Mouse (Mus musculus) midbrain, embryonic 12.5 days (tissue): Measurements from ENCODE around the gene Zik1. TPM values are rescaled to one million over a fixed set of nuclear protein-coding genes. Genes with fewer than 3 reads are reported as not detected.

Experiments used
- ATAC-seq: fragments of 200-750 bp; cut with Nextera tagmentation; 2 replicates; pipeline ENCODE4 v1.8.0; 2017; ENCODE audit warnings: low read depth, moderate TSS enrichment, moderate library complexity; ENCODE audit not compliant: low FRiP score
- H3K27ac ChIP-seq: fragments of 300-500 bp; sonication (generic); replicated peaks from 2 replicates; pipeline ENCODE4 v1.5.1; 2016; ENCODE audit warnings: mild to moderate bottlenecking
- H3K27me3 ChIP-seq: fragments of 300-500 bp; sonication (generic); 2 replicates; pipeline ENCODE4 v1.6.1; 2016; ENCODE audit warnings: mild to moderate bottlenecking
- H3K36me3 ChIP-seq: fragments of 300-500 bp; sonication (generic); 2 replicates; pipeline ENCODE4 v1.6.1; 2016
- H3K4me1 ChIP-seq: fragments of 300-500 bp; sonication (generic); 2 replicates; pipeline ENCODE4 v1.6.1; 2016
- H3K4me2 ChIP-seq: fragments of 300-500 bp; sonication (generic); replicated peaks from 2 replicates; pipeline ENCODE4 v1.6.1; 2016; ENCODE audit warnings: mild to moderate bottlenecking, moderate library complexity
- H3K4me3 ChIP-seq: fragments of 300-500 bp; sonication (generic); 2 replicates; pipeline ENCODE4 v1.5.1; 2016; ENCODE audit warnings: mild to moderate bottlenecking
- H3K9ac ChIP-seq: fragments of 300-500 bp; sonication (generic); replicated peaks from 2 replicates; pipeline ENCODE4 v1.6.1; 2016; ENCODE audit warnings: mild to moderate bottlenecking, moderate library complexity
- H3K9me3 ChIP-seq: fragments of 300-500 bp; sonication (generic); 2 replicates; pipeline ENCODE4 v1.6.1; 2016; ENCODE audit warnings: mild to moderate bottlenecking
- WGBS: fragments of 180-500 bp; shearing (Covaris S2); methylation state at CpG from one replicate; pipeline ENCODE4 v1.1.7; 2016; 5-methylcytosine and 5-hydroxymethylcytosine counted together
- polyA plus RNA-seq: library from polyadenylated mRNA; unstranded; fragments of >200 nt; fragmentation: Nextera tagmentation; extraction: Ambion mirVana; gene quantifications from 2 replicates; pipeline ENCODE4 v1.2.1, GENCODE M21; 2016

Gene Zik1
- polyA plus RNA-seq: 48.9 and 52.8 TPM in 2 replicates

DNA sequence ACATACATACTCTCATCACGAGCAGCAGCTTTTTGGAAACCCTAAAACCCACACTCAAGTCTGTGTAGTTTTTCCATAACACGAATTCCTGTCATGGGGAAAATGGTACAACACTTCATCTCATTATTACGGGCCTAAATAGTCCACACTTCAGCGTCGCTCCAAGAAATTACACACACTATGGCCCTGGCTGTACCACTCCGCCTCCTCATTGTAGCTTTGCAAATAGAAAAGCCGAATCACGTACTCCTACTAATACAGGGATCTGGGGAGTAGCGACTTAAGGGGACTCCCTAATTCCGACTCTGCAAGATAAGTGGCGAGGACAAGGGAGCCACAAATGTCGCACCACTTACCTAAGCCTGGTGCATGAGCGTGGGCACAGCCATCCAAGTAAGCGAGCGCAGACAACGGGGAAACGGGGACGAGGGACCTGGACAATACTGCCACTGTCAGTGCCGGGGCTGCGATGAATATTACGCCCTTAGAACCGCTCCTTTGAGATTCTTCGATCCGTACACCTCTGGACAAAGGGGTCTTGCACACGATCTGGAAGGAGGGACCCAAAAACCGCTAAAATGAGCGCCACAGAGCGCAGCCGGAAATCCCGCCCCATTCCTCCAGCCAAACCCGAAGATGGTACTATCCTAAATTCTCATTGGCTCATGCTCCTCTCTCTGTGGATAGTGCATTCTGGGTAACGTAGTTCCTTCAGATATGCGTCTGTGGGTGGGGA is at the start of gene Zik1:
Gene Zik1 (minus strand): TSS at position 609 of the 736 bp plus-strand sequence.
- Histone ChIP-seq H3K27ac (peak within 1 kb of the TSS; percentile 49), H3K9me3 (no peaks in the 10 kb centered on the region), H3K36me3 (peaks cover 30% of the 10 kb centered on the region), H3K27me3 (no peaks in the 10 kb centered on the region), H3K4me1 (peaks cover 11% of the 10 kb centered on the region), H3K4me2 (peak within 1 kb of the TSS; percentile 76), H3K9ac (peak within 1 kb of the TSS; percentile 65), H3K4me3 (peak within 1 kb of the TSS; percentile 61)
- WGBS: 2% methylated on average over 33 of the region's 33 CpGs
- ATAC-seq: peak; percentile 98

DNA sequence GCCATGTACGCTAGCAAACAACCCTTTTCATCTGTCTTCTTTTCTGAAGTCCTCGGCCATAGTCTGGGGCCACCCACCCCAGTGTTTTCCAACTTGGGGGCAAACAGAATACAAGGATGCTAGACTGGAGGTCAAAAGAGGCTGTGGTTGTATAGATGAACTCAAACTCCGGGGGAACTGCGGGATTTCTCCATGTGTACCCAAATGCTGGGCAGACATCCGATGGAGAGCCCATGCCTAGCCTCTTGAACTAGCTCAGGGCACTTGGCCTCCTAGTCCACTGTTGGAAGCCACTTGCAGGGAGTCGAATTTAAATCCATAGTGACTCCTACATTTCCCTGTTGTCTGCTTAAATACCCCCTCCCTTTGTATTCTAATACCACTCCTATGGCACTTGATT is 384 bp upstream of the Zik1 start:
- Histone ChIP-seq H3K4me1 (peaks cover 11% of the 10 kb centered on the region), H3K9ac (no peak overlapping the region), H3K27me3 (no peaks in the 10 kb centered on the region), H3K9me3 (no peaks in the 10 kb centered on the region), H3K27ac (no peak overlapping the region), H3K4me3 (peak overlapping the region; percentile 61), H3K4me2 (peak overlapping the region; percentile 76), H3K36me3 (peaks cover 24% of the 10 kb centered on the region)
- 31% methylated on average over 6 of the region's 6 CpGs for WGBS
- no peak for ATAC-seq

DNA sequence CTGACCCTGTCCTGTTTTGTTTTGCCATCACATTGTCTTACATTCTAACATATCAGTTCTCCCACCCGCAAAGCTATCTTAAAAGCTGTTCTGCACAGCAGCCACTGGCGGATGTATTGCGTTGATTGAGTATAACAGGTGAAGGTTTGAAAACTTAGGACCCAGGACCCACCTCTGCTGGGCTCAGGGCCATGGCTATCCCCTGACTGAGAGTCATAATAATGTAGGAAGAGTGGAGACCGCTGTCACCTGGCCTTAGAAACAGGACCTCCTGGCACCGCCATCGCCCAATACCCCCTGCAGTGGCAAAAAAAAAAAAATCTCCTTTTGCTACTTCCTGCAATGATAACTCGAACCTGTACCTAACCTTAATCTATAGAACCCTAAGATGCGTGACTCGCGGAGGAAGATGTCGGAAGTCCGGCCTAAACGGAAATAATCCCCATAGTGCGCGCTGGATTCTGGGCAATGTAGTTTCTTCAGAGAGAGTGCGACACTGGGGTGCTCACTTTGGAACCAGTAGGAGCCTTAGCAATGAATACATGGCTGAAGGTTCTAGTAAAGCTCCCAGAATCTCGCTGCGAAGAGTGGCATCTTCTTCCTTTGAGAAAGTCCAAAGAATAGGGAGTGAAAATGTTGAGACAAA is 14.5 kb downstream of the Zik1 start:
- Histone ChIP-seq H3K4me1 (no peaks in the 10 kb centered on the region), H3K27me3 (no peaks in the 10 kb centered on the region), H3K4me3 (peak overlapping the region; percentile 24), H3K4me2 (peak overlapping the region; percentile 24), H3K27ac (no peak overlapping the region), H3K9ac (no peak overlapping the region), H3K36me3 (no peaks in the 10 kb centered on the region), H3K9me3 (0 out of 2 replicates have a peak, but pooled peaks cover 3% of the 10 kb centered on the region)
- ATAC-seq: peak; percentile 66; the same call in 1 of the 2 replicates
- 60% methylated on average over 18 of the region's 18 CpGs for WGBS

DNA sequence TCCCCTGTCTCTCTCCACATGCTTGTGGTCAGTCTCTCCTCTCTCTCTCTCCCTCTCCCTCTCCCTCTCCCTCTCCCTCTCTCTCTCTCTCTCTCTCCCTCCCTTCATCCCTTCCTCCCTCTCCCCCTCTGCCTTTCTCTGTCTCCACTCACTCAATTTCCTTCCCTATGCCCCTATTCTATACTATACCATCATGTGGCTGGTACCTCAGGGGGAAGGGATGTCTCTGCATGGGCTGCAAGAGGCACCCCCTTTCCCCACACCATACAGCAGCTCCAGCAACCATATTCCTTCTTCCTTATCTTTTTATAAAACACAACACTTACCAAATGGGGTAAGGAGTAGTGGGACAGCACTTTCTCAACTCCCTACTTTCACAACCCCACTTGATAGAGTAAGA is 15.4 kb downstream of the Zik1 start:
- Histone ChIP-seq H3K27me3 (no peaks in the 10 kb centered on the region), H3K4me1 (no peaks in the 10 kb centered on the region), H3K4me2 (no peak overlapping the region), H3K4me3 (no peak overlapping the region), H3K36me3 (no peaks in the 10 kb centered on the region), H3K9me3 (0 out of 2 replicates have a peak, but pooled peaks cover 3% of the 10 kb centered on the region), H3K27ac (no peak overlapping the region), H3K9ac (no peak overlapping the region)
- no peak for ATAC-seq

DNA sequence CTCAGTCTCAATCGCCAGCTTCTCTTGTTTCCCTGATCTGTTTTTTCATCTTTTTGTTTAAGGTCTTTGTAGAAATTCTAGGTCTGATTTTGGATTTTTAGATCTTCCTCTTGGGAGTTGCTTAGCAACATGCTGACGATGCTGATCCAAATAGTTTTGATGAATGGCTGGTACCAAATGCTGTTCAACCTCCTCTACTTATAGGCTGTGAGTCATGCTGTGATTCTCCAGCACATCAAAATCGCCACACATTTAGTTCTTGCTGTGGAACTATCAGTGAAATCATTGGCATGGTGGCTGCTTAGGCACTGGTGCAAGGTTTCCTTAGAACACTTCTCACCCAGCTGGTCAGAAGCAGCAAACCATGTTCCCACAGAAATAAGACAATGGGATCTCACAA is 37.0 kb downstream of the Zik1 start:
- Histone ChIP-seq H3K27ac (no peak overlapping the region), H3K4me1 (no peaks in the 10 kb centered on the region), H3K9ac (no peak overlapping the region), H3K4me2 (no peak overlapping the region), H3K36me3 (no peaks in the 10 kb centered on the region), H3K4me3 (no peak overlapping the region), H3K9me3 (0 out of 2 replicates have a peak, but pooled peaks cover 9% of the 10 kb centered on the region), H3K27me3 (no peaks in the 10 kb centered on the region)
- no peak for ATAC-seq
- WGBS: 70% methylated on average over 3 of the region's 3 CpGs

DNA sequence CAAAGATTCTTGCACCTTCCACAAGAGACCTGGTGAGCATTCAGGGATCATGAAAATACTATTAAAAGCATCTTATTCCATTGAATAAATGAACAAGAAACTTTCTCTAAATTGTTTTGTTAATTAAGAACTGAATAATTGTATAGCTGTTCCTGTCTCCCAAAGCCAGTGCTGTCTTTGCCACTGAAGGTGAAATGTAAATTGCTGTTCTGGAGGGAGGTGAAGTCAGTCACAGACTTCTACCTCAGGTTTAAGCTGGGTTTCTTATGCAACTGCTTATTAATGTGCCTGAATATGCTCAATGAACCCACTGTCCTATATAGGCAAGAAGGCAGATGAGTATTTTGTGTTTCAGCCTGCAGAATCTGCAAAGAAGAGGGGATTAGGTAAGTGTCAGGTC is 52.2 kb downstream of the Zik1 start, which contains the start of gene Vmn1r67:
Gene Vmn1r67 (plus strand): TSS at position 301 of the 400 bp plus-strand sequence.
- Histone ChIP-seq H3K9me3 (peaks cover 11% of the 10 kb centered on the region; the same call in 1 of the 2 replicates), H3K4me1 (no peaks in the 10 kb centered on the region), H3K4me3 (no peak within 1 kb of the TSS), H3K27me3 (no peaks in the 10 kb centered on the region), H3K9ac (no peak within 1 kb of the TSS), H3K4me2 (no peak within 1 kb of the TSS), H3K27ac (no peak within 1 kb of the TSS), H3K36me3 (no peaks in the 10 kb centered on the region)
- ATAC-seq: no peak

Other genes with a start within 250 kb of the Zik1 start
- gene Vmn1r66, start 217.4 kb downstream of the Zik1 start, polyA plus RNA-seq: not detected in 2 replicates
- not detected in 2 replicates for gene Vmn1r67, start 52.1 kb downstream of the Zik1 start, polyA plus RNA-seq
- not detected in 2 replicates for gene Vmn1r68, start 63.1 kb upstream of the Zik1 start, polyA plus RNA-seq
- not detected in 2 replicates for gene Vmn1r69, start 118.3 kb upstream of the Zik1 start, polyA plus RNA-seq
- not detected in 2 replicates for gene Vmn1r70, start 136.1 kb upstream of the Zik1 start, polyA plus RNA-seq
- not detected in 2 replicates for gene Nlrp4b, start 192.4 kb upstream of the Zik1 start, polyA plus RNA-seq